Mouse (Mus musculus) adrenal gland, postnatal 25 days (tissue): ENCODE measurements around the gene 4932438H23Rik. TPM values are rescaled to one million over a fixed set of nuclear protein-coding genes. Genes with fewer than 3 reads are reported as not detected.
A peak's percentile ranks its signal among the peaks of the same experiment; 100 is the strongest.

Experiments
- DNase-seq: peaks from one replicate; pipeline ENCODE4 v3.0.0; 2021; ENCODE audit warnings: mixed read lengths
- long read RNA-seq: library from polyadenylated mRNA; stranded (forward); transcript quantifications from one replicate; pipeline ENCODE4 v2.0.0, GENCODE M21; 2021
- total RNA-seq: library from RNA; stranded (reverse); gene quantifications from 2 replicates; pipeline ENCODE4 v1.2.3, GENCODE M21; 2021

4932438H23Rik gene
- total RNA-seq: not detected in 2 replicates
- long read RNA-seq: 0 reads

DNA sequence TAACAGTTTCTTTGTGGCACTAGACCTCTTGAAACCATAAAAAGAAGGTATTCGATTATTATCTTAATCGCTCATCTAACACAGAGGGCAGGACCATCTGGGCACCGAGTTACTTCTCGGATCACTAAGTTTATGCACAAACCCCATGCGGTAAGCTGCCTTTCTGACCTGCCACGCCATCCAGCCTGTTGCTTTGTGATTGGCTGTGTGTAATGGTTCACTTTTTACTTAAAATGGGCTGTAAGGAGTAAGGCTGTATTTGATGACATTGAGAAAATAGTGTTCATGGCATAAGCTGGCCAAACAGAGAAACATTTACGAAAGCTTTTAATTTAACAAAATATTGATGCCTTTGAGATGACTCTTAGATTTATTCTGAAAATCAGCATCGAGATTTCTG, at the start of gene 4932438H23Rik:
Gene 4932438H23Rik, minus strand, starts transcription at position 101 of the 400 bp plus-strand sequence.
- DNase-seq: no peak

DNA sequence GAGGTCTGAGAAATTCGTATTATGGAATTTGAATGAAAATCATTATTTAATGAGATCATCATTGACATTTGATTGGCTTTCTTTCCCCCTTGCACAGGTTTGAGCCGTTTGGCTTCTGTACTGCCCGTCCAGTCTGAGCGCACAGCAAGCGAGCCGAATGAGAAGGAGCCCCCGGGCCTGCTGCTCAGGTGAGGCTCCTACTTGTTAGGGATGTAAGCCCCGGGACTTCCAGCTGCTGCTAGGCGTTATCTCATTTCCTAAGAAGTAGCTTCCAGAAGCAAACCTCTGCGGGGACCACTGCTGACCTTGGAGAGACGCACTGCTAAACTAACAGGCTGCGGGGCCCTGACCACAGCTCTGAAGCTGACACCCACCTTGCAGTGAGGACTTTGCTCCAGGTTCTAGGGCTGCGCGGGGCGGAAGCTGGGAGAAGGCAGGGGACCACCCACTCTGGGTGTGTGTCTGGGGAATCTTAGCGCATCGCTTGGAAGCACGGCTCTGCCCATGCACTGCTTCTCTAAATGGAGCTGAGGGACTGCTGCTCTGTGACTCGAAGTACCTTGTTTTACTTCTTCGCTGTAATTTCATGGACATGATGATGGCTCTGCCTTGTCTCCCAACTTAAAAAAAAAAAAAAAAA, 46.2 kb upstream of the 4932438H23Rik start:
- DNase-seq: no peak

- no peak for DNase-seq
Observed at GRCm38 (mm10) chr16:91140457-91140856, 45.5 kb upstream of the 4932438H23Rik start.

DNA sequence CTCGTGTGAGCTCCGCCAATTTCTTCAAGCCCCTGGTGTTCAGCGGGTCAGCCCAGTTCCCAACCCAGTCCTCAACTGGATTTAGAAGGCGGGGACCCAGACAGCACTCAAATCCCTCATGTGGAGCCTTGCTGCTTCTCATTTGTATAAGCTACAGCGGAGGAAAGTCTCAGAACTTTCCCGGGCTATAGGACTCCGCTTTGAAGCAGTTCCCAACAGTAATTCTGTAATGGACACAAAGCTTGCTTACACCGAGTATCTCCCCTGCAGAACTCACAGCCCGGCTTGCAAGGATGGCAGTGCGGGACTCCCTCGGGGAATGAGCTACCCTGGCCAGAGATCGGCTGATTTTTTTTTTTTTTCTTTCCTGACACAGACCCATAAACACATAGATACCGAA, 45.1 kb upstream of the 4932438H23Rik start:
- DNase-seq: no peak

DNA sequence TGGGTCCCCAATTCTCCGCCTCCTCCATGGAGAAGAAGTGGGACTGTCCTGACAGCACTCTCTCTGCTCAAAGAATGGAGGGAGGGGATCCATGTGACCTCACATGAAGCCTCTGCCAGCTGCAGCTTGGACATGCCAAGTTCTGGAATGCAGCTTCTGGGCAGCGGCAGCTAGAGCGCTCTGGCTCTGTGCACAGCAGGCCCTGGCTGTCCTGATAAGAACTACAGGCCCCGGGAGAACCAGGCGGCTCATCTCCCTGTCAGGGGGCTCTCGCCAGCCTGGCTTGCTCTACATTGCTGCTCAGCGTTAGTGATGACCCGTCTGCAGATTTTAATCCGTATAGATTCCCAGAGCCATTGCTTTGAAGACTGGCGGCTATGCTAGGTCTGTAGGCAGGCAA, 44.6 kb upstream of the 4932438H23Rik start:
- DNase-seq: peak; percentile 3

GRCm38 (mm10) chr16:91138736-91139135, 43.8 kb upstream of the 4932438H23Rik start:
- DNase-seq: no peak

GRCm38 (mm10) chr16:91138151-91138550, 43.2 kb upstream of the 4932438H23Rik start:
- no peak for DNase-seq

- no peak for DNase-seq
Observed at GRCm38 (mm10) chr16:91136607-91137006, 41.7 kb upstream of the 4932438H23Rik start.

DNA sequence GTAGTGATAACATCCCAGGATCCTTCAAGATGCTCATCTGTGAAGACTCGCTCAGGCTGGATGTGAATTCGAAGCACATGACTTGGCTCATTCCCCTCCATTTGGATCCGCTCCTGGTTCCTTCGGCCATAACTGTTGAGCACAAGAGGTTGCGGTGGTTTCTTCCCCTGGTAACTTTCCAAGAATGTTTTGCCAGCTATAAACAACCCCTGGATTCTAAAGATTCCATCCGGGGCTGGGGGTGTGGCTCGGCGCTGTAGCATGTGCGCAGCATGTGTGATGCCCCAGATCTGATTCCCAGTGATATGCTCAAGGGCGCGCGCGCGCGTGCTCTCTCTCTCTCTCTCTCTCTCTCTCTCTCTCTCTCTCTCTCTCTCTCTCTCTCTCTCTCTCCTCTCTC, 35.0 kb upstream of the 4932438H23Rik start:
- DNase-seq: no peak

GRCm38 (mm10) chr16:91128431-91128830, 33.5 kb upstream of the 4932438H23Rik start:
- no peak for DNase-seq

GRCm38 (mm10) chr16:91126734-91127524, 32.0 kb upstream of the 4932438H23Rik start:
- DNase-seq: no peak

DNA sequence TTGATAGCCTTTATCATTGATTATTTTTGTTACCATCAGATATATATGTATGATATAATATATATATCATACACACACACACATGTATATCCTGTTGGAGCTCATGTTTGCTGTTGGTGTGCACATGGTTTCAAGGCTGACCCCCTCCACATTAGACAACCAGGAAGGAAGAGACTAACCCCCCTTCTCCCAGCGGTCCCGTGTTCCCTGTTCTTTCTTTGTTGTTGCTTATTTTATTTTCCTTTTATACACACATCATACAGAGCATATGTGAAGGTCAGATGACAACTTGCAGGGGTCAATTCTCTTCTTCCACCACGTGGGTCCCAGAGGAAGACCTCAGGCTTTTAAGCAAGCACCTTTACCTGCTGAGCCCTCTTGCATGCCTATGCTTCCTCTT, 29.3 kb upstream of the 4932438H23Rik start:
- no peak for DNase-seq

DNA sequence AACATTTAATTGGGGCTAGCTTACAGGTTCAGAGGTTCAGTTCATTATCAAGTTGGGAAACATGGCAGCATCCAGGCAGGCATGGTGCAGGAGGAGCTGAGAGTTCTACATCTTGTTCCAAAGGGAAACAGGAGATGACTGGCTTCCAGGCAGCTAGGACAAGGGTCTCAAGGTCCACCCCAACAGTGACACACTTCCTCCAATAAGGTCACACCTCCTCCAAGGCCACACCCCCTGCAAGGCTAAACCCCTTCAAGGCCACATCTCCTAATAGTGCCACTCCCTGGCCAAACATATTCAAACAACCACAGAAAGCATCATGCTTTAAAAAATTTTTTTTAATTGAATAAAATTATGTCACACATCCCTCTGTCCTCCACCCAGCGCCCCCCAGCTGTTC, 28.9 kb upstream of the 4932438H23Rik start:
- DNase-seq: no peak

- no peak for DNase-seq
Observed at GRCm38 (mm10) chr16:91119879-91120278, 25.0 kb upstream of the 4932438H23Rik start.

- no peak for DNase-seq
Observed at GRCm38 (mm10) chr16:91116696-91117095, 21.8 kb upstream of the 4932438H23Rik start.

DNA sequence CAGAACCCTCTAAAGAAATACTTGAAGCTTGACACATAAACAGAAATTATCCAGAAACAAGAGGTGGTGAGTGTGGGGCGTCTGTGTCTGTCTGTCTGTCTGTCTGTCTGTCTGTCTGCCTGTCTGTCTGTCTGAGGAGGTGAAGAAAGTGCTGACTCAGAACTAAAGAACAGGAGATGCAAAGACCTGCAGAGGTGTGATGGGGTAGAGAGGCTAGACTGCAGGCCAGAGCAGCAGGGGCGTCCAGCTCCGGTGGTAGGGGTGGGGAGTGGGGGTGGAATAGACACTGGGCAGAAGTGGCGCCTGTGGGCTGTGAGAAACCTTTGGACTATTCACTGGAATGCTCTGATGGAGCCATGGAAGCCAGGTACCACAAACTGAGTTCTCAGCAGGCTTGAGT, 21.1 kb upstream of the 4932438H23Rik start:
- no peak for DNase-seq

DNA sequence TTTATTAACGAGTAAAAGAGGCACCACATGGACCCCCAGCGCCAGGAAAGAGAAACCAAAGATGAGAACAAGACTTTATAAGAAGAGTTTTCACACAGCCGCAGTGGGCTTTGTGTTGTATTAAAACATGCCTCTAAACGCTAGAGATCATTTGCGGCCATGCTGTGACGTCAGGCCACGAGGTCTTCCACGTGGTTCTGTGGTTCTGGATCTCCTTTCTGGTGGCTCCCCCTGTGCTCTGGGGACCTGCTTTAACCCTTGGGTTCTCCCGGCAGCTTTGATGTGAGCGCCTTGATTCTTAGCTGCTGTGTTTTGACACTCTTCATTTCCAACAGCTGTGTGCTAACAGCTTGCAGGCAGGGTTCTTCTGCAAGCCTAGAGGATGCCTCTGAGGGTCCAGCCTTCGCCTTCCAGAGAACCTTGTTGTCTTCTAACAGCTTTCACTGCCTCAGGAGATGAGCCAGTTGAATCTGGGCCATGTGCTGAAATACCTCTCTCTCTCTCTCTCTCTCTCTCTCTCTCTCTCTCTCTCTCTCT, 16.1 kb upstream of the 4932438H23Rik start:
- DNase-seq: no peak

DNA sequence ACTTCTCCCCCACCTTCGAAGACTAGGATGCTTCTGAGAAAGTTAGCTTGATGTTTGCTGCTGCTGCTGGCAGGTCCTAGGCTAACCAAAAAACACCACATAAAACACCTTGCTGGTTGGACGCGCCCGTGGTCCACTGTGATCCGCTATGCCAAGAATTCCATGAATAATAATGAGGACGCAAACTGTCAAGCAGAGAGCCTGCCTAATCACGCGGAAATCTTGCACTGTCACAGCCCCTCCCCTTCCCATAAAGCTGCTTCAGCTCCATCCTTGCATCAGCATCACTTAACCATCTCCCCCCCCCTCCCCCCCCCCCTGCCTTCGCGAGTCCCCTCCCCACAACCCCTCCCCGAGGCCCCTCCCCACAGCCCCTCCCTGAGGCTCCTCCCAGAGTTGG, 12.7 kb upstream of the 4932438H23Rik start:
- DNase-seq: no peak

DNA sequence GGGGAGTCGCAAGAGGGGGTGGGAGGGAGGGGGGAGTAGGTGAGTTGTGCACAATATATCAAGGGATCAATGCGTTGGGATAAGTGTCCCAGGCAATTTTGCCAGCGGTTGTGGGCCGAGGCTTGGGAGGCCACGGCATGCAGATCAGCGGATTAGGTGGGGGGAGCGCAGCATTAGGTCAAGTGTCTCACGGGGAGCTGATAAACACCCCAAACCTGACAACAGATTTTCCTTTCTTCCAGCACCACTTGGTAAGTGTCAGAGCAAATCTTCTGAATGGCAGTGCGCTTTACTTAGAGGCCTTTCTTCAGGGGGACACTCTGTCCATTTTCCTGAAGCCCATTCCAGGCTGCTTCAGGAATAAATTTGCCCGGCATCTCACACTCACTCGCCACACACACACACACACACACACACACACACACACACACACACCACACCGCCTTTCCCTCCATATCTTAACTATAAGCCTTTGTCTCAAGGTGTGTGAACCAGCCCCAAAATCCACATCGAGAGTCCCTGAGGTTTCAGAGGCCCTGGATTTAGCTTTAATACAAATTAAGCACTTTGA, 10.6 kb upstream of the 4932438H23Rik start:
- DNase-seq: no peak

DNA sequence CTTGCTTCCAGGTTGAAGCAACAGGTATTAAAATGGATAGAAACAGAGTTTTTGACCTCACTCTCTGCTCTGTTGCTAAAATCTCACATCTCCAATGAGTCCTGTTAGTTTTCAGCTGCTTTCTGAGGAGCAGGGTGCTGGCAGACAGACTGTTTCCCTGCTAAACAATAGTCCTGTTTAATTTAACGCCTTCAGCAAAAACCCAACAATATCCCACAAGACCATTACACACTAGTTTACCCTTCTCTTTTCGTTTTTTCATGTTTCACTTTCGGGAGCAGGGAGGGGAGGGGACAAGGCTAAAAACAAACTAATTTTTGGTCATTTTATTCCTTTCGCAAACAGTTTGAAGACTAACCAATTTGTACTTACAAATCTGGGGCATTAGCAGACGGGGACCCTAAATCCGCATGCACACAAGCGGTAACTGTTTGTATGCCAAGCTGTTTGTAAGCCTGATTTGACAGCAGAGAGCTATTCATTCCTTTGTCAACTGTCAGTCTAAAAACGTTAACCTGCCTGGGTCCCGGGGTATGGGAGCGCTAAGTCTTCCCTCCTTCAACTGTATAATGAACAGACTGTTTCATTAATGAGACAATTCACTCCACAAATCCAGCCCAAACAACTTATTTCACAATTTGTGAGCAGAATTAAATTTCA, 10.0 kb upstream of the 4932438H23Rik start:
- no peak for DNase-seq

DNA sequence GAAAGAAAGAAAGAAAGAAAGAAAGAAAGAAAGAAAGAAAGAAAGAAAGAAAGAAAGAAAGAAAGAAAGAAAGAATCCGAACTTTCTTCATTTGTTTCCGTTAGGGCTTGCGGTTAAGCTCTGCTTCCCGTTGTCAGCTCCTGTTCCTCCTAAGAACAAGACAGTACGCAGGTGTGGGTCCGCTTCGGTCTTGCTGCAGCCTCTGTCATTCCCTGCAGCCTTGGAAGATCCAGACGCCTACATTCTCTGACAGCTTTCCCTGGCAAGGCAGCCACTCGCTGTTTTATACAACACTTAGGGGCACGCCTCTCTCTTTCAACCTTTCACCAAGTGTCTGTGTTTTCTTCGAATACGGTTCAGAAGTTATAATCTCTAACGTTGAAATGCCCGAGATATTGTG, 8.5 kb upstream of the 4932438H23Rik start:
- DNase-seq: no peak

DNA sequence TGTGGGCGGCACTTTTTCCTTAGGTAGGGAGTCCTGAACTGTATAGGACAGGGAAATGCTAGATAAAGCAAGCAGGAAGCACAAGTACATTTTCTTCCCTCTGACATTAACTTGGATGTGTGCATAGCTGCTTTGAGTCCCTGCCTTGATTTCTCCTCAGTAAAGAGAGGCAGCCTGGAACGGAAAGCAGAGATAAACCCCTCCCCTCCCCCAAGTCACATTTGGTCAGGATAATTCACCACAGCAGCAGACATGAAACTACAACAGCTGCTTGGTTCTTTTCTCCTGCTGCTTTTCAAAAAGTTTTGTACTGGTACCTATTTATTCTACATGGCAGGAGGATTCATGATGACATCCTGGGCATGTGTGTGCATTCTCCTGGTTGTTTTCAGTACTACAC, 5.6 kb upstream of the 4932438H23Rik start:
- DNase-seq: no peak
